Mouse (Mus musculus) liver, adult 10 weeks (tissue): ENCODE measurements around the gene Prok2. TPM values are rescaled to one million over a fixed set of nuclear protein-coding genes. Genes with fewer than 3 reads are reported as not detected.

Experiments
- polyA plus RNA-seq: library from polyadenylated mRNA; stranded (reverse); fragments of 350-450 nt; fragmentation: Illumina TruSeq; extraction: RNeasy Lipid Tissue Mini Kit (QIAGEN cat#74804); gene quantifications from one replicate; pipeline ENCODE4 v1.2.3, GENCODE M21; 2014; ENCODE audit warnings: low read depth, low replicate concordance

Prok2 gene
- not detected for polyA plus RNA-seq

GRCm38 (mm10) chr6:99725971-99726561 lies at the start of gene Prok2:
Gene Prok2 (minus strand): TSS chr6:99726392.

GRCm38 (mm10) chr6:99692206-99692915 lies 33.8 kb downstream of the Prok2 start, which contains the start of gene Gpr27:
Gene Gpr27 (plus strand): TSS chr6:99692679.

DNA sequence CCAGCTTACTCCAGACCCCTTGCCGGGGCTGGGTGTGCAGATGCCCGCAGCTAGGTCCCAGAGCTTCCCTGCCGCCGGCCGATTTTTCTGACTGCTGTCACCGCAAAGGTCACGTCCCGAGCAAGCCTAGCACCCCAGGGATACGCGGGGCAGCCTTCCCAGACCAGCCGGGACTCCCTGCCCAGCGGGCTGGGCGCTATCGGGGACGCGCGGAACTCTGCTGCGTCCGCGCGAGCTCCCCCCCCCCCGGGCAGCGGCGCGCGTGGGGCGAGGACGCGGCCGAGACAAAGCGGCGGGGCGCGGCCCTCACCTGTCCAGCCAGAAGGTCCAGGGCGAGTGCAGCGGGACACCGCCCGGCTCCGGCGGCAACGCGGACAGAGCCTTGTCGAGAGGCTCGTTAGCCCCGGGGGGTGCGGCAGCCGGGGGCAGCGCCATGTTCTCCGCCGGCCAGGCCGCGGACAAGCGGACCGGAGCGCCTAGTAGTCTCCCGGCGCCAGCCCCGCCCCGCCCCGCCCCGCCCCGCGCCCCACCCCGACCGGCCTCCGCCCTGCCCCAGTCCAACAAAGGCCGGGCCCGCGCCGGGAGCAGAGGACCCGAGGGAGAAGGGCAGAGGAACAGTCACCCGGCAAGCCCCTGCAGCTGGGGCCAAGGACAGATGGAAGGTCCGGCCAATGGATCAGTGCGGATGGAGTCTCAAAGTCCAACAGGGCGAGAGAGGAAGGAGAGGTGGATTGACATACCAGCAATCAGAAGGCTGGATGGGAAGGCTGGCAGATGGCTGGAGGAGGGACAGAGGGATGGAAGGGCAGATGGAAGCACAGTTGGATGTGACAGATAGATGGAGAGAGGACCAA lies 59.6 kb downstream of the Prok2 start, which contains the start of the genes Eif4e3 and Gm20696:
Gene Eif4e3, minus strand, starts transcription at position 454 of the 854 bp plus-strand sequence.
Gene Gm20696, minus strand, starts transcription at position 480 of the 854 bp plus-strand sequence.

Other genes starting within 250 kb of the Prok2 start
- 8.3 TPM for gene Foxp1, start 203.7 kb downstream of the Prok2 start, polyA plus RNA-seq
- gene Eif4e3, start 59.6 kb downstream of the Prok2 start, polyA plus RNA-seq, result 14.4 TPM
- 0.11 TPM for gene Gm20696, start 59.6 kb downstream of the Prok2 start, polyA plus RNA-seq
- not detected for gene Gpr27, start 33.7 kb downstream of the Prok2 start, polyA plus RNA-seq